Mouse (Mus musculus): ENCODE measurements around the gene Snx5.

The Snx5 gene

DNA sequence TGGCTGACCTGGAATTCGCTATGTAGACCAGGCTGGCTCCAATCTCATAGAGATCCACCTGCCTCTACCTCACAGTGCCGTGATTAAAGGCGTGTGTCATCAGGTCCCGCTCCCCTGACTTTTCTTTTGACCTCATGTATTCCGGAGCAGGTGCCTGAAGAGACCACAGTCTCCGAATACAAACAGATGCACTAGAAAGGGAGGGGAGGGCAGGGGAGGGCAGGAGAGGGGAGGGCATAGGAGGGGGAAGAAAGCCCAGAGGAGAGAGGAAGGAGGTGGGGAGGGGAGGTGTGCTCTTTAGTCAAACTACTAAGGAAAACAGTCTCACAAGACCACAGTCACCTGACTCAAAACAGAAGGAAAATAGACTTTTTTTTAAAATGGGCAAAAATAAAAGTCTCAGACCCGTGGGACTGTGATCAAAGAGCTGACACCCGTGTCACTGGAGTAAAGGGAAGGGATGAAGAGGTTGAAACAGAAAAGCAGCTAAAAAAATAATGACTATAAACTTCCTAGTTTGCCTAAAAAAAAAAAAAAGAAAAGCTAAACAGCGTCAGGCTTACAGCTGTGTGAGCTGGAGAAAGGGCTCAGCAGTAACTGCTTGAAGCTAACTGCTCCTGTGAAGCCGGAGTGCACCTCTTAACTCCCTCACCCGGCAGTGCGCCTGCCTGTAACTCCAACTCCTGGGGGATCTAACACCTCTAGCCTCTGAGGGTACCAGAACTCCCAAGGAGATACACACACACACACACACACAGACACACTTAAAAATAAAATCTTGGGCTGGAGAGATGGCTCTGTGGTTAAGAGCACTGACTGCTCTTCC is 42.0 kb downstream of the Snx5 start:
- no peak for DNase-seq (ENCODE audit: low spot score)

DNA sequence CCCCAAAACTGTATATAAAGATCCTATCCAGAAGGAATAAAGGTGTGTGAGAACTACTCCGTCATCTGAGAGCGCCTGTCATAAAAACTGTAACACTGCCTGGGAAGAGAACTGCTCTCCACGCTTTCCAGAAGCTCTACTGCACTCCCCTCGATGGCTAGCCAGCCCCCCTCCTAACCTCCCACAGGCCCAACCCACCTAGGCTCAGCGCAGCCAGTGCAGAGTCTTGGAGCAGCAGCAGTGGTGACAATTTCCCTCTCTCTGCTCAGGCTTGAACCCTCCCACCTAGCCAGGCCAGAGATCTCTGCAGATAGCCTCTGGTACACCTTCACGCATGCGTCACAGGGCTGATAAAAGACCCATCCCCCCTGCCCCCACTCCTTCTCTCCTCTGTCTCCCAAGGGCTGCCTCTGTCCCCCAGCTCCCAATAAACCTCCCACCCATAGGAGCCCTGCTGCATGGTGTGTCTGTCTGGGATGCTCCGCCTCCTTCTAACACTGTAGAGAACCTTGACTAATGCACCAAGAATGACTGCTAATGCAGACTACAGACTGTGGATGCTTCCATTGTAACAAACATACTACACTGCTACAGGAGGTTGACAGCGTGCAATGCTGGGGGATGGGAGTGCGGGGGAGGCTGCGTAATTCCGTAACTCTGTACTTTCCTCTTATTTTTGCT is 43.7 kb downstream of the Snx5 start:
- DNase-seq (ENCODE audit: low spot score): no peak

DNA sequence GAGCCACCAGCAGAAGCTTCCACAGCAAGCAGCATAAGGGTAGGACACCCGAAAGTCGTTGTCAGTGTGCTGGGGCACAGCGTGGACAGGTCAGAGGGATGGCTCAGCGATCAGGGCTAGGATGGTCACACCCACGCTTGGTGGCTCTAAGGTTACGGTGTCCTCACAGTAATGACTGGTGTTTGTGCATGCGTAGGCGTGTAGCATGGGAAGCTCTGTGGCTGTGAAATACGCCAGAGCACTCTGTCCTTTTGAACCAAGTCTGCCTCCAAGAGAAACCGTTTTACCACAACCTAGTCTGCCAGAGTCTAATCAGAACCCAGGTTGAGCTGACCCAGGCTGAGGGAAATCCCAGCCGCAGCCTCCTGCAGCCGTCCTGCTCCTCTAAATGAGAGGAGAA is 46.4 kb downstream of the Snx5 start:
- no peak for DNase-seq (ENCODE audit: low spot score)

DNA sequence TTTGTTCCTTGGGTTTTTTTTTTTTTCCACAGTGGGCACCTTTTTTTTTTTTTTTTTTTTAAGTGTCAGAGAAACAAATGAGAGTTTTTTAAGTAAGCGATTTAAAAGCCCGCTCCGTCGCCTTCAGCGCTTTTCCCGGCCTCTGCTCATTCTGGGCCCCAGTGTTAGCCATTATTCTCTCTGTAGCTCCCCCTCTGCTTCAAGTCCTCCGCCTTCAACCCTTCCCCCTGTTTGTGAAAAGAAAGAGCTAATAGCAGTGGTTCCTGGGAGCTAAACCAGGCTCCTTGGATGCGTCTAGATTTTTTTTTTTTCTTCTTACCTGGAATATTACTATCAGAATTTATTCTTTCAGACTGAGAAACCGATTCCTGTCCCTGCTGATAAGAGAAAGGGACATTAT is 55.1 kb downstream of the Snx5 start:
- DNase-seq (ENCODE audit: low spot score): no peak

DNA sequence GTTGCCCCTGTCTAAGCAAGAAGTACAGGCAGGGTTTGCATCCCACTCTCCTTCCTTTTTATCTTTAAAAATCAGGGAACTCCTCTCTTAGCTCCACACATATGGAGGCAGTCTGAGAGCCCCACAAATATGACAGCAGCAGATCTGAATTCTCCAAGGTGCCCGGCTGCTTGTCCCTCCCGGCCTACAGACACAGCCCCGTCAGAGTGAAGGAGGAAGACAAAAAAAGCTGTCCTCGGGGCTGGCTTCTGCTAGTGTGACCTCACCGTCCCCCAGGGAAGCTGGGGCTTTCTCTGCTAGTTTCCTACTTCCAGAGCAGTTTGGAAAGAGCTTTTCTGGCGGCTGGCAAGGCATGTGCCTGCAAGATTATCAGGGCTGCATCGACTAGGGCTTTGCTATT is 55.5 kb downstream of the Snx5 start:
- DNase-seq (ENCODE audit: low spot score): no peak

DNA sequence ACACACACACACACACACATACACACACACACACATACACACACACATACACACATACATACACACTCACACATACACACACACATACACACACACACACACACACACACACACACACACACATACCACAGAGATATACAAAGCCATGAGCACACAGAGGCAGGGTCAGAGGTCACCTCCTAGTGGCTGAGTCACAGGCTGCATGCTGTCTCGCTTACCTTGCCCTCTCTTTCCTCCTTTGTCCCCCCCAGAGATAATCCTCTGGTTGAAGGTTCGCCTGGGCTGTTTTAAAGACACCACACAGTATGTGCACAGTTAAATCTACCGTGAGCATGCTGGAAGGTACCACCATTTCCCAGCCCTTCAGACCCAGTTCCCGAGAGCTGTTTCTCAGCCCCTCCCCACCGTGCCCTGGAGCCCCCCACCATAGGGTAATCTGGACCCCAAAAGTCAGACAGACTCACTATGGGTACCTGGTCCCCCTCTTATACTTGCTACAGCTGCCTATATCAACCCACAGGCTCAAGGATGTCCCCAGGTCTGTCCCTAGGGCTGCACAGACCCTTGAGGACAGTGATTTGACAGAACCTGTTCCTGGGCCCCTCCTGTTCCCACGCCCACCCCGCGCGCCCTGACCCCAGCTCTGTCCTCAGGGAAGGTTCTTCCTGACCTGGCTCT is 56.1 kb downstream of the Snx5 start:
- no peak for DNase-seq (ENCODE audit: low spot score)

DNA sequence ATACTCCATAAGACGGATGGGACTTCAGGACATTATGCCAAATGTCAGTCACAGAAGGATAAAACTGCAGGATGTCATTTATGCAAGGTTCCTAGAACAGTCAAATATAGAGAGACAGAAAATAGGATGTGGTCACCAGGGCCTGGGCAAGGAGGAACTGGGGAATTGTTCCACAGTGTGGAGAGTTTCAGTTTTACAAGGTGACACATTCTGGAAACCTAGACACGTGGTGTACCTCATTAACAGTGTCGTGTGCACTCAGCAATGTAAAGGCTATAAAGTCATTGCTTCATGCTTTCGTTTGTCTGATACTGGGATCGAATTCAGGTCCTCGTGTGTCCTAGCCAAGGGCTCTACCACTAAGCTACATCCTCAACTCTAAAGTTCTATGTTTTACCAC is 56.9 kb downstream of the Snx5 start:
- DNase-seq (ENCODE audit: low spot score): no peak

DNA sequence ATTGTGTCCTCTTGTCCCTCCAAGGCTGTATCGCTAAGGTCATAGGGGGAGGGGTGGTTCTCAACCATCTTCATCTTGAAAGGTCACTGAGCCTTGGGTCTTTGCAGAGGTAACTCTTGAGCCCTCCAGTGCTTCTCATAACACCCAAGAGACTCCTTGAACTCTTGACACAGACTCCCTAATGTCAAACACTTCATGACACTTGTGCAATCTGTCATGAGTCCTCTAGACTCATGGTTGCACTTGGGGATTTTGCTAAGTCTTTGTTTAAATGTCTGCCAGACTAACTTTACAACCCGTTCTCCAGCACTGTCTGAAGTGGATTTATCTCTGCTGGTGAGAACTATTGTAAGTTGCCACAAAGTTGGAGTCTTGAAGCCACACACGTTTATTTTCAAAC is 61.3 kb downstream of the Snx5 start:
- no peak for DNase-seq (ENCODE audit: low spot score)

DNA sequence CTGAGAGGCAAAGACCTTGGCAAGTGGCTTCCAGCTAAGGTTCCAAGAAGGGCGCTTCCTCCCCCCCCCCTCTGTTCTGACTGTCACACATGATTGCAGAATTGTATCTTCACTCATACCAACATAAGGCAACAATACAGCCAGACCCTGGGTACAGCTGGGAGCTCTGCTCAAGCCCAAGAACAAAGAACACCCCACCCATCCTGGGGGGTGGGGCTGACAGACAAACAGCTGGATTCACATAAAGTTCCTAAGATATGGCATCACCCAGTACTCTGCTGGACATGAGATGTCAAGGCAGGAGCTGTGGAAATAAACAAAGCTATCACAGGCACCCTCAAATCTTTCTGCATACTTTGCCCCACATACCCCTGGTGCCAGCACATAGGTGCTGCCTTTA is 63.3 kb downstream of the Snx5 start:
- no peak for DNase-seq (ENCODE audit: low spot score)

DNA sequence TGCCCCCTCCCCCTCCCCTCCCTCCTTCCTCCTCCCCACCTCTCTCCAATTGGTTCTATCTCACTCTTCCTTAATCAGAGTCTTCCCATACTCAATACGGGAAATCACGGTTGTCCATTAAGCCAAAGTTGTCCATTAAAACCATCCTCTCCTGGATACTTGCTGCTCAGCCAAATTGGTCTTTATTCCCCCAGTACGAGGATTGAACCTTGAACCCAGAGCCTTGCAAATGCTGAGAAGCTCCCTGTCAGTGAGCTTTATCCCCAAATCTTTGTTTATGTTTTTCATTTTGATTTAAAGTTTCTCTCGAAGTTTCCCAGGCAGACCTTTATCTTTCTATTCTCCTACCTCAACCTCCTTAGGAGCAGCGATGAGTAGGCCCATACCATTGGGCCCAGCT is 67.7 kb downstream of the Snx5 start:
- no peak for DNase-seq (ENCODE audit: low spot score)

DNA sequence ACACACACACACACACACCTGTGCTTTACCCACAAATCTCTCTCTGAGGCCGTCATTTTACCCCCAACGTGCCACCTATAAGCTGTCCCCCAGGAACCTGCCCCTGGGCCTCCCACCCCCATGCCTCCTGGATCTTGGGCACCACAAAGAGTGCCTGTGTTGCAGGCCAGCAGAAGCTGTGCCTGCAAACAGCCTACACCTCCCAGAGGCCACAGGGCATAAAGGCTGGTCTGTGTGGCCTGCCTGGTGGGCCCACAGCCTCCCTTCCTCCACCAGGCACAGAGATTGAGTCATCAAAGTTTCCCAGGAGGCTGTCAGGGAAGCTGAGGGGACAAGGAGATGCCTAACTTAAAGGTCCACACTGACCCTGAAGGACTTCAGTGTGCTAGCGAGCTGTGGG is 68.1 kb downstream of the Snx5 start:
- no peak for DNase-seq (ENCODE audit: low spot score)

DNA sequence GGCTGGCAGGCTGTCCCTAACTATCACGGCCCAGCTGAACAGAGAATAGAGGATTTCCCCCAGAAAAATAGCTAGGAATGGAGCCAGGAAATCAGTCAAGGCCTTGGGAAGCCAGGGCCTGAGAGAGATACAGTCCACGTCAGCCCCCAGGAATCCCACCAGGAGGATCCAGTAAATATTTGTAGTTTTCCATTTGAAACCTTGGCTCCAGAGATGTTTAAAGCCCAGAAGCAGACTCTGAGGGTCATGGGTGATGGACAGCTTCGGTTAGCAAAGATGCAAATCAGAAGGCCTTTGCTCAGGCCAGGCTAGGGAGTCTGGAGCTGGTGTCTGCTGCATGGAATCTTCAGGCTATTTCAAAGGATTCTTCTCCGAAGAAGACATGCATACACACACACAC is 68.6 kb downstream of the Snx5 start:
- DNase-seq (ENCODE audit: low spot score): no peak

All from urinary bladder, postnatal 25 days (tissue).